Mouse (Mus musculus) hindbrain, postnatal 0 days (tissue): ENCODE data around the gene 1700001C19Rik. TPM values are rescaled to one million over a fixed set of nuclear protein-coding genes. Genes with fewer than 3 reads are reported as not detected.

Experiments used
- ATAC-seq: fragments of 200-750 bp; cut with Nextera tagmentation; 2 replicates; pipeline ENCODE4 v1.8.0; 2017; ENCODE audit warnings: mild to moderate bottlenecking, moderate TSS enrichment, moderate library complexity
- DNase-seq: peaks from one replicate; pipeline ENCODE4 v3.0.0-alpha.2; 2015; ENCODE audit warnings: low spot score
- H3K27ac ChIP-seq: fragments of 300-500 bp; sonication (generic); 2 replicates; pipeline ENCODE4 v1.5.1; 2014; ENCODE audit warnings: mild to moderate bottlenecking
- H3K27me3 ChIP-seq: fragments of 300-500 bp; sonication (generic); 2 replicates; pipeline ENCODE4 v1.6.1; 2014; ENCODE audit warnings: low read length, mixed read lengths; ENCODE audit not compliant: insufficient read depth
- H3K36me3 ChIP-seq: fragments of 300-500 bp; sonication (generic); 2 replicates; pipeline ENCODE4 v1.6.1; 2014; ENCODE audit warnings: low read length, mixed read lengths; ENCODE audit not compliant: insufficient read depth
- H3K4me1 ChIP-seq: fragments of 300-500 bp; sonication (generic); 2 replicates; pipeline ENCODE4 v1.6.1; 2014; ENCODE audit warnings: antibody characterized with exemption, low read length, mixed read lengths; ENCODE audit not compliant: insufficient read depth
- H3K4me2 ChIP-seq: fragments of 300-500 bp; sonication (generic); 2 replicates; pipeline ENCODE4 v1.6.1; 2014; ENCODE audit warnings: low read depth, mild to moderate bottlenecking, low read length, moderate library complexity, mixed read lengths
- H3K4me3 ChIP-seq: fragments of 300-500 bp; sonication (generic); 2 replicates; pipeline ENCODE4 v1.5.1; 2014; ENCODE audit warnings: low read length
- H3K9ac ChIP-seq: fragments of 300-500 bp; sonication (generic); replicated peaks from 2 replicates; pipeline ENCODE4 v1.6.1; 2014; ENCODE audit warnings: mild to moderate bottlenecking, low read length, moderate library complexity, mixed read lengths
- H3K9me3 ChIP-seq: fragments of 300-500 bp; sonication (generic); 2 replicates; pipeline ENCODE4 v1.6.1; 2016; ENCODE audit warnings: low read length, mixed read lengths
- CTCF ChIP-seq: IDR thresholded peaks from 2 replicates; pipeline ENCODE4 v1.5.1; 2016; ENCODE audit warnings: antibody characterized with exemption, control low read depth, low read depth
- WGBS: fragments of 180-500 bp; shearing (Covaris S2); extraction: QIAGEN DNeasy Blood & Tissue Kit; methylation state at CpG from one replicate; pipeline ENCODE4 v1.1.7; 2014; 5-methylcytosine and 5-hydroxymethylcytosine counted together
- polyA plus RNA-seq: library from polyadenylated mRNA; unstranded; fragments of >200 nt; fragmentation: Nextera tagmentation; extraction: Ambion mirVana; gene quantifications from 2 replicates; pipeline ENCODE4 v1.2.1, GENCODE M21; 2015
- total RNA-seq: library from RNA; depleted of rRNA; stranded (reverse); fragments of >200 nt; gene quantifications from 2 replicates; pipeline ENCODE4 v1.2.3, GENCODE M21; 2014; rRNA removed

Gene 1700001C19Rik
- total and polyA plus RNA-seq, 2 experiments from 2014 or later: 0.45 to 1.7 TPM

GRCm38 (mm10) chr17:47371451-47371850, 65.7 kb downstream of the 1700001C19Rik start:
- Histone ChIP-seq H3K4me3 (no peak overlapping the region), H3K9ac (no peak overlapping the region), H3K27ac (no peak overlapping the region), H3K9me3 (no peaks in the 10 kb centered on the region), H3K4me2 (no peak overlapping the region), H3K4me1 (no peaks in the 10 kb centered on the region), H3K36me3 (peaks cover 30% of the 10 kb centered on the region), H3K27me3 (0 out of 2 replicates have a peak, but pooled peaks cover 4% of the 10 kb centered on the region)
- peak; percentile 91 for TF ChIP-seq CTCF
- DNase-seq (peak; percentile 88), ATAC-seq (peak; percentile 76)
- WGBS: 10% methylated on average over 4 of the region's 4 CpGs

- ATAC-seq (peak; percentile 75), DNase-seq (no peak)
- peak overlapping the region; percentile 55 for H3K9ac ChIP-seq
- H3K4me2 ChIP-seq: peak overlapping the region; percentile 66
- TF ChIP-seq CTCF: no peak
- no peaks in the 10 kb centered on the region for H3K4me1 ChIP-seq
- peak overlapping the region; percentile 70 for H3K27ac ChIP-seq
- H3K36me3 ChIP-seq: peaks cover 13% of the 10 kb centered on the region; the same call in 1 of the 2 replicates
- no peaks in the 10 kb centered on the region for H3K9me3 ChIP-seq
- 2% methylated on average over 20 of the region's 20 CpGs for WGBS
- 0 out of 2 replicates have a peak, but pooled peaks cover 4% of the 10 kb centered on the region for H3K27me3 ChIP-seq
- H3K4me3 ChIP-seq: peak overlapping the region; percentile 59
Measured at GRCm38 (mm10) chr17:47369087-47369443, 68.1 kb downstream of the 1700001C19Rik start.

GRCm38 (mm10) chr17:47368401-47369086, 68.6 kb downstream of the 1700001C19Rik start, which contains the start of gene Mrps10:
Mrps10 (plus strand) TSS chr17:47368887.
- Histone ChIP-seq H3K27me3 (0 out of 2 replicates have a peak, but pooled peaks cover 4% of the 10 kb centered on the region), H3K4me1 (no peaks in the 10 kb centered on the region), H3K36me3 (0 out of 2 replicates have a peak, but pooled peaks cover 11% of the 10 kb centered on the region), H3K4me2 (peak within 1 kb of the TSS; percentile 66), H3K9ac (peak within 1 kb of the TSS; percentile 55), H3K4me3 (peak within 1 kb of the TSS; percentile 59), H3K27ac (peak within 1 kb of the TSS; percentile 70), H3K9me3 (no peaks in the 10 kb centered on the region)
- no peak for TF ChIP-seq CTCF
- ATAC-seq (peak; percentile 93), DNase-seq (peak; percentile 97)
- WGBS: 3% methylated on average over 35 of the region's 35 CpGs

Other genes starting within 250 kb of the 1700001C19Rik start
- gene Mrps10, start 68.5 kb downstream of the 1700001C19Rik start, total RNA-seq: 26.6 and 32.9 TPM in 2 replicates
- gene Mrps10, start 68.5 kb downstream of the 1700001C19Rik start, polyA plus RNA-seq: 76.9 and 84.9 TPM in 2 replicates
- not detected in 2 replicates for gene Guca1b, start 52.0 kb downstream of the 1700001C19Rik start, total RNA-seq
- 0.14 and 0.42 TPM in 2 replicates for gene Guca1b, start 52.0 kb downstream of the 1700001C19Rik start, polyA plus RNA-seq
- gene Guca1a, start 36.8 kb downstream of the 1700001C19Rik start, total RNA-seq: 0.78 TPM in 1 of 2 replicates, not detected in the other
- 0.69 and 1.4 TPM in 2 replicates for gene Guca1a, start 36.8 kb downstream of the 1700001C19Rik start, polyA plus RNA-seq
- 0.52 and 2.7 TPM in 2 replicates for gene AI661453, start 761 bp downstream of the 1700001C19Rik start, total RNA-seq
- 0.14 and 0.15 TPM in 2 replicates for gene AI661453, start 761 bp downstream of the 1700001C19Rik start, polyA plus RNA-seq
- 17.9 and 22.2 TPM in 2 replicates for gene Taf8, start 64.9 kb upstream of the 1700001C19Rik start, total RNA-seq
- 11.8 and 12.3 TPM in 2 replicates for gene Taf8, start 64.9 kb upstream of the 1700001C19Rik start, polyA plus RNA-seq
- gene Ccnd3, start 67.7 kb upstream of the 1700001C19Rik start, total RNA-seq: 55.0 and 63.4 TPM in 2 replicates
- gene Ccnd3, start 67.7 kb upstream of the 1700001C19Rik start, polyA plus RNA-seq: 69.3 and 71.5 TPM in 2 replicates
- 20.2 and 25.7 TPM in 2 replicates for gene Bysl, start 174.1 kb upstream of the 1700001C19Rik start, total RNA-seq
- 25.3 and 27.1 TPM in 2 replicates for gene Bysl, start 174.1 kb upstream of the 1700001C19Rik start, polyA plus RNA-seq
- 27.9 and 40.9 TPM in 2 replicates for gene Med20, start 174.2 kb upstream of the 1700001C19Rik start, total RNA-seq
- 27.3 and 27.9 TPM in 2 replicates for gene Med20, start 174.2 kb upstream of the 1700001C19Rik start, polyA plus RNA-seq
- 4.6 and 4.8 TPM in 2 replicates for gene Gm20517, start 174.2 kb upstream of the 1700001C19Rik start, total RNA-seq
- 1.2 and 1.6 TPM in 2 replicates for gene Gm20517, start 174.2 kb upstream of the 1700001C19Rik start, polyA plus RNA-seq
- gene Usp49, start 193.3 kb upstream of the 1700001C19Rik start, total RNA-seq: 20.7 and 25.5 TPM in 2 replicates
- 4.2 and 4.9 TPM in 2 replicates for gene Usp49, start 193.3 kb upstream of the 1700001C19Rik start, polyA plus RNA-seq